Mouse (Mus musculus) layer of hippocampus, adult 11-12 months (tissue): Measurements from ENCODE around the gene Slc4a7.

ENCODE experiments used
- DNase-seq: peaks from one replicate; pipeline ENCODE4 v3.0.0; 2022; ENCODE audit warnings: low spot score

The Slc4a7 gene

DNA sequence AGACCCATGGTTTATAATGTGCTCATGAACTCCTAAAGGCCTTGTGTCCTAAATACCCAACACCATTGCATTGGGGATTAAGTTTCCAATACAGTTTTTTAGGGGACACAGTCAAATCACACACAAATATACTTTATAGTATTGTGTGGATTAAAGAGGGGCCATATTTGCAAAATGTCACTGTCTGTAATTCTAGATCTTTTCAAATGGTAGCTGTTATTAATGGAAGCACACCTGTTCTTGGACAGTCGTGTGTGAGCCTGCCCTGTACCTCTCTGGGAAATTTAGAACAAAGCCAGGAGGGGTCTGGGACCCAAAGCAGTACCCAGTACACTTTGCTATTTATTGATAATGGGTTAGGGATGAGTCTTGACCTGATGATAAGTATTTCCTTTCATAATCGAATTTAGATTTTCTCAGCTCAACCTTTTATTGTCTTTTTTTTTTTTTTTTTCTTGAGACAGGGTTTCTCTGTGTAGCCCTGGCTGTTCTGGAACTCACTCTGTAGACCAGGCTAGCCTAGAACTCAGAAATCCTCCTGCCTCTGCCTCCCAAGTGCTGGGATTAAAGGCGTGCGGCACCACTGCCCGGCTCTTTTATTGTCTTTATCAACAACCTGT lies at the start of gene Slc4a7:
Slc4a7 (plus strand) TSS at position 570 of the 620 bp plus-strand sequence.
- DNase-seq, result no peak

DNA sequence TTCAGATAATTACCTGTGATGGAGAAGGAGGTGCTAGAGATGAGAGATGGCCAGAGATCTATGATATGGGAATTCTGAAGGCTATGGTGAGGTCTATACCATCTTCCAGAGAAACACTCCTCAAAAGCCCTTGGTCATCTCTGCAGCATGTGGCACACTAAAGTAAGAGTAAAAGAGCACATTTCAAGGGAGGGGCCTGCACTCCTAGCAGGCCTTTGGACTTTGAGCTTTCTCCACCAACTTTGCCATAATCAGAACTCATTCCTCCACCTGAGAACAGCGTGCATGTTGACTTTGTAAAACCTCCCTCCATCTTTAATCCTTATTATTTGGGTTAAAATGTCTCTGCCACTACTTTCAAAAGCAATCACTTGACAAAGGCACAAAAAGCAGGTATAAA lies 31.5 kb upstream of the Slc4a7 start:
- DNase-seq, result no peak

DNA sequence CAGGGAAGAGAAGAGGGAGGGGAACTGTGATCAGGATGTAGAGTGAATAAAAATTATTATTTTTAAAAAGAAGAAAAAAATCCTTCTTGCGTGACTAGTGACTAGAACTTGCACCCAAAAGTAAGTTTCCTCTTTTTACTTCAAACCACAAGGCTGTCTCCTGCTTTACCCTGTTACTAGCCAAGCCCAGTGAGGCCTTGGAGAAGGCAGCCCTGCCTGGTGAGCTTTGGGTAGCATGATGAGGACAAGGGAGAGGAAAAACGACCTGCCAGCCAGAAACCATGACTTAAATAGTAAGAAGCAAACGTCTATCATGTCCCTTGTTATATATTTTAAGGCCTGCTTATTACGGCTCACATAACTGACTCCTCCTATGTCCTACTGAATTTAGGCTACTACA lies 20.5 kb upstream of the Slc4a7 start:
- no peak for DNase-seq

DNA sequence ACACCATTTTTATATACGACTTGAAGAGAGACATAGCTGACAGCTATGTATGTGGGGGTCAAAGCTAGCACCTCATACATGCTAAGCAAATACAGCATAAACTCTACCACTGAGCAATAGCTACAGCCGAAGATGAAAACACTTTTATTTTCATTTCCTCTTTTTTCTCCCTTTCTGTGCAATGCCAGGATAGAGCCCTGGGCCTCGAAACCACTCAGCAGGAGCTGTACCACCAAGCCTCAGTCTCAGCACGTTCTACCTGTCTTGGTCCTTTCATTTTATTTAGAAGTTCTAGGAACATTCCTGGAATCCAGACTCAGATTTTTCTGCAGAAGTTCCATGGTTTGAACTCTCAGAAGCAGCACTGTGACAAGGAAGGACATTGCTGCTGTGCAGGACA lies 17.3 kb upstream of the Slc4a7 start:
- no peak for DNase-seq

DNA sequence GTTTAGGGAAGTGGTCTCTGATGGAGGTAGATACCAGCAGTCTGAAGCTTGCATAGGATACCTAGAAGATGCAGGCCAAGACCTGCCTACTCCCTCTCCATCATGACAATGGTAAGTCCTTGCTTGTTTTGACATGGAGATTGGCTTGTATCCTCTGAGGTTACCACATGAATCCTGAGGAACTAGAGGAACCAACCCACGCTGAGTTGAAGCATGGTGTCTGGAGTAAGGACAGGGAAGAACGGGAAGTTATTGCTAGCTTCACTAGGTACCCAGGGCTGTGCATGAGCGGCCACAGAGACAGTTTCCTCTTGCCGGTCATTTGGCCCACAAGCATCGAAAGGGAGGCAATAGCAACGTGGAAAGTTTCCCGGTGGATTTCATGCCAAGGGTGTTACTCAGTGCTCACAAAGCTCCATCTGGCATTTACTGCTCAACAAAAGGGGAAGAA lies 16.0 kb upstream of the Slc4a7 start:
- no peak for DNase-seq

DNA sequence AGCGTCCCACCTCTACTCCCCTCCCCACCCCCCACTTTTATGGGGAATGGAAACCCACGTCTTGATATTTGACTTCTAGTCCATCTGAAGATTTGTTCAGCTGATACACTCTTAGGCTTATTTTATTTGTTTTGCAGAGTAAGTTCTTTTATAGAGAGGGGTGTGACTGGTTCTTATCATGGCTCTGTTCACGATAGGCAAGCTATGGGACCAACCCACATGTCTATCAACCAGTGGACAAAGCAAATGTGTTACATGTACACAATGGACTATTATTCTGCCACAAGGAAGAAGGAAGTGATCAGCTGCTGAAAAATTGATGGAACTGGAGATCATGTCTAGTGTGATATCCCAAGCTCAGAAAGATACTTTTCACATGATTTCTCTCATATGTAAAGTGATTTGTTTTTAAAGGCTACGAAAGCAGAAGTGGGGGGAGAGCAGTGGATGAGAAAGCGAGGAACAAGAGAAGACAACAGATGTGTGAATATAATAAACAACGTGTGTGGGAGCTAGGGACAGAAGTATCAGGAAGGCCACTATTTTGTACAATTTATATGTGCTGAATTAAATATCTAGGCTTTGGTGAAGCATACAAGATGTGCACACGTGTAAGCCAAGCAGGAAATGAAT lies 14.7 kb upstream of the Slc4a7 start:
- no peak for DNase-seq

DNA sequence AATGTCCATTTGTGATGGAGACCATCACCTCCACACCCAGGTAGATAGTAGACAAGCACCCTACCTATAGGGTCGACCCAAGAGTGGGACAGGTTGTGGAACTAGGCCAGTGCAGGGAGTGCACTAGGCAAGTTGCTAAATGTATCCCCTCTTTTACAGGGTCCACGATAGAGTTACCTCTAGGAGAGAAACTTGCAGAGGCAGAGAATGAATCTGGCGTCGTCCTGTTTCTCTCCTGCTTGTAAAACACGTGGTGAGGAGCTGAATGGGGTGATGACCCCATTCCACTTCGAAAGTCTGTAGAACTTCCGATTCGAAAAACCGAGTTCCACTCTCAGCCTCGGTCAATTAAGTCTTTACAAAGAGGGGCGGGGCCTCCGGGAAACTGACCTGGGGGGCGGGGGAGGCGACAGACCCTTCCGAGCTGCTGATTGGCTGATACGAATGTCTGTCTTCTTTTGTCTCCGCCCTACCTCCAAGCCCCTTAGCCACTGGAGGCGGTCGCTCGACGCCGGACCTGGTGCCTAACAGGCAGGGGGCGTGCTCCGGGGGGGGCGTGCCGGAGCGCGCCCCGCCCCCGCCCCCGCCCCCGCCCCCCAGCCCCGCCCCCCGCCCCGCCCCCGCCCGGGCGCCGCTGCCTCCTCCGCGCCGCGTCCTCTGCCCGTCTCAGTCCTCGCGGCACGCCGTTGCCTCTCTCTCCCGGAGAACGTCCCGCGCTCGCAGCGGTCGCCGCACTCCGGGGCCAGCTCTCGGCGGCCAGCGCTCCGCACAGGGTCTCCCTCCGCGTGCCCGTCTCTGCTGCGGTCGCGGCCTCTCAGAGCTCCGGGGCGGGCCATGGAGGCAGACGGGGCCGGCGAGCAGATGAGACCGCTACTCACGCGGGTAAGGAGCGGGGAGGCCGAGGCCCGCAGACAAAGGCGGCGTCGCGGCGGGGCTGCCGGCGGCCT lies 593 bp downstream of the Slc4a7 start:
- peak; percentile 92 for DNase-seq

DNA sequence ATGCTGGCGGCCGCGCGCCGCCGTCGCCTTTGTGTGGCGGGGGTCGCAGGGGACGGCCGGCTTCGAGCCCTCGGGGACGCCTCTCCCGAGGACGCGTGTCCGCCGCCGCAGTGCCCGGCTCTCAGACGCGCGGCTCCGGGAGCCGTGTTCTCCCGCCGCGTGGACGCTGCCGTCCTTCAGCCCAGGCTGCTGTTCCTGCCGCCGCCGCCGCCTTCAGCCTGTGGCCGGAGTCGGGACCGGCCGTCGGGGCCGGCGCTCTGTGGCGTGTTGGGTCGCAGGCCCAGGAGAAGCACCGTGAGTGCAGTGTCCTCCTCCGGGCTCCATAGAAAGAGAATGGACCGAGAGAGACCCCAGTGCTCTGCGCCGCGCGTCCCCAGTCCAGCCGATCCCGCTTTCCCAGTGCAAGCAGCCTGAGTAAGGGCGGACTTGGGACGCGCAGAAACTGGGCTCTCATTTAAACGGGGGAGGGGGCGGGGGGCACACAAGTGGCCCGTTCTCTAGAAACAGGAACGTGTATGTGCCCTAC lies 1.3 kb downstream of the Slc4a7 start:
- DNase-seq, result peak; percentile 42

DNA sequence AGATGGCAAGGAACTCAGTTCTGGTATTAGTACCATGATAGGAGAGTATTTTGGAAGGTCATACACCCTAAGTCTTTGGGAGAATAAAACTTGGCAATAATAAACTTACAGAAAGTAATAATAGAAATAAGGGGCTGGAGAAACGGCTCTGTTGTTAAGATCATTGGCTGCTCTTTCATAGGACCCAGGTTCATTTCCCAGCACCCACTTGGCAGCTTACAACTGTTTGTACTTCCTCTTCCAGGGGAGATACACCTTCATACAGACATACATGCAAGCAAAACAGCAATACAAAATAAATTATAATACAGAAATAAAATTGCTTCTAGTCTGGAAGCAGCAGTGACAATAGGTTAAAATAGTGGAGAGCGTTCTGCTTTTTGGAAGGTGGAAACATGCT lies 2.6 kb downstream of the Slc4a7 start:
- DNase-seq, result no peak

DNA sequence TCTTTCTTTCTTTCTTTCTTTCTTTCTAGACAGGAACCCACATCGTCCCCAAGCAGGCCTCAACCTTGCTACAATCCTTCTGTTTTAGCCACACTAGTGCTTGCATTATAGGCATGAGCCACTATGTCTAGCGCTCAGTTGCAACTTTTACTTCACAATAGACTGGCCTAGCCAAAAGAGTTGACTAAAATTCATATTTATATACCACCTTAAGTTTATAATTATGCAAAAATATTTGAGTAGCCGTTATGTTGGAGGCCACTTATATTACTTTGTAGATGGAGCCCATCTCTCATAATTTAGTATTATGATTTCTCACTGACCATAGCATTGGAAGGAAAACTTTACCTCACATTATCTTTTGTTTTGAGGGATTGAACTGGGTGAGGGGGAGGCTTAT lies 3.0 kb downstream of the Slc4a7 start:
- DNase-seq, result no peak

DNA sequence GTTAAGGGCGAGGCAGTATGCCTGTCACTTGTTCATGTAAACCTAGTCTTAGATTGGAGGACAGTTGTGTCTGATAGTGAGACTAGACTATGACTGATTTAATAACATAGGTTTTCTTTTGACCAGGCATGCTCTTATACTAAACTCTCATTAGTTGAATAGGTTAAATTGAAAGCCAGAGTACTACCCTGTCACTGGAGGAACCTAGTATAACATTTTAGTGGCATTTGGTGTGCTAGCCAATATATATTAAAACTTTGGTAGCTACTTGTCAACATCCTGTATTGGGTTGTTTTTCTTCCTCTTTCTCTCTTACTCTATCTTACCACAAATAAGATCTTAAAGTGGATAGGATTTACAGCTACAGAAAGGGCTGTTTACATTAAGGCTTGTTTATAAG lies 4.3 kb downstream of the Slc4a7 start:
- no peak for DNase-seq

DNA sequence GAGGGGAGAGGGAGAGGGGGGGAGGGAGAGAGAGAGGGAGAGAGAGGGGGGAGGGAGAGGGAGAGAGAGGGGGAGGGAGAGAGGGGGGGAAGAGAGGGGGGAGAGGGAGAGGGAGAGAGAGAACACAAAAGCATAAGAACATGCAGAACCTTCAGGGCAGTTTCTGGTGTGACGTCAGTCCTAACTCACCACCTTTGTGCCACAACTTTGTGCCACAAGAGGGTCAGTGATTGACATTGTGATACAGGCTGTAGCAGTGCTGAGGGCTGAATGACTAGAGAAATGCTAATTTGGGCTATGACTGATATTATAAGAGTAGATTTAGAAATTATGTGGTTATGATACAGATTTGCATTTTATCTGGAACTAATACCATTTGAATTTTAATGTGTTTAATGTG lies 5.0 kb downstream of the Slc4a7 start:
- no peak for DNase-seq

DNA sequence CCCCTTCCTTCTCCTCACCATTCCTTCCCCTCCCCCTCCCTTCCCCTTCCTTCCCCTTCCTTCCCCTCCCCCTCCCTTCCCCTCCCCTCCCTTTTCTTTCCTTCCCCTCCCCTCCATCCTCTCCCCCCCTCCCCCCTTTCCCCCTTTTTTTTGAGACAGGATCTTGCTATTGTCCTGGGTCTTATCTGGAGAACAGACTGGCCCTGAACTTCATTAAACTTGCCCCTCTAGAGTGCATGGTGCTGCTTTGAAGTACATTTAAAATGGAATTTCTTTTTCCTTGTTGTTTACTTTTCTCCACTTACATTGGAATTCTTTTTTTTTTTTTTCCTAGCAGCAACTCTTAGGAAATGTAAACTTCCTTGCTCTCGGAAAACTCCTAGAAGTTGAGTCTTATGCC lies 6.9 kb downstream of the Slc4a7 start:
- no peak for DNase-seq

DNA sequence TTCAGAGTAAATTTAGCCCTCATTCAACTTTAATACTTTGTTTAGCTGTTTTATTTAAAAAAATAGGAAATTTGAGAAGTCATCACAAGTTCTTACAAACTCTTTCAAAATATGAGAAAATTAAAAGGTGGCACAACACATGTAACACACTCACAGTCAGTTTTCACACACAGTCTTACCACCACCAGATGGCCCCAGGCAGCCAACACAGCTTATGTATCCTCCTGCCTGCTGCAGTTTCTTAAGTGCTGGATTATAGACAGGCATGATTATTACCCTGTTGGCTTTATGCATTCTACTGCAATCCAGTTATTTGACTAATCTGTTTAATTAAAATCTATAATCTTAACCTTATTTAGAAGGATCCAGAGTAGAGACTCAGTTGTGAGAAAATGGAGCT lies 12.1 kb downstream of the Slc4a7 start:
- peak; percentile 23 for DNase-seq

DNA sequence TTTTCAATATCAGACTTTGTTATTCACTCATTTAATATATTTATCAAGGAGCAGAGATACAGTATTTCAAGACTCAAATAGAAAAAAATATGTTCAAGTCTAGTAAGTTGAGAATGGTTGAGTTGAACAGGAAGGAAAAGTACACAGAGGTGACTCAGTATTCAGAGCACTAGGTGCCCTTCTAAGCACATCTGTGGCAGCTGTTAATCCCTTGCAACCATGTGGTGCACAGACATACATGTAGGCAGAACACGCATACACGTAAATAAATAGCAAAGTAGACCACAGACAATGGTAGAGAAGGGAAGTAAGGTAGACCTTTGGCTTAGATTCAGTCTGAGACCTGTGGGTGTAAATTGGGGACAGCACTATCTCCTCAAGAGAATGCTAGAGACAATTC lies 13.7 kb downstream of the Slc4a7 start:
- no peak for DNase-seq

DNA sequence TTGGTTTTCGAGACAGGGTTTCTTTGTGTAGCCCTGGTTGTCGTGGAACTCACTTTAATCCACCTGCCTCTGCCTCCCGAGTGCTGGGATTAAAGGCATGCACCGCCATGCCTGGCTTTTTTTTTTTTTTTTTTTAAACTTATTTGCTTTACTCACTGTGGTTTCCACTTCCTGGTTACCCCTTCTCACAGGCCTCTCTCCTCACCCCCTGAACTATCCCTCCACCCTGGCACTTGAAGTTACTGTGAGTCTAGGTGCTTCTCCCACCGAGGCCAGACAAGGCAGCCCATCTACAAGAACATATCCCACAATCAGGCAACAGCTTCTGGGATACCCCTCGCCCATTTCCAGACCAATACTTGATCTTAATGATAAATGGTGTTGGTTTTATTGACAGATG lies 14.8 kb downstream of the Slc4a7 start:
- no peak for DNase-seq

DNA sequence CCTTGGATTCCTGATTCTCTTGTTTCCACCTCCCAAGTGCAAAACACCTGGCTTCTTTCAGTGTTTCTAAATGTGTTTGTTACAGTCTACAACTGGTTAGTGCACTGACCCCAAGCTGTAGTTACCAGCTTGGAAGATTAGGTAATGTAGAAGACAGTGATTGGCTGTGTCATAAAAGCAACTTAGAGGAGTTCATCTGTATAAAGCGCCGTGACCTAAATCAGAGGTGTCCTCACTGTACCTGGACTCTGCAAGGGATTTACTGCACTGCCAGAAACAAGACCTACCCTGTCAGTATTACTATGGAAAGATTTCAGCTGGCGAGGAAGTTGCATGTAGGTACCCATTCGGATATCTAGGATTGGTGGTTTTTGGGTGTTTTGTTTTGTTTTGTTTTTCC lies 16.5 kb downstream of the Slc4a7 start:
- no peak for DNase-seq

DNA sequence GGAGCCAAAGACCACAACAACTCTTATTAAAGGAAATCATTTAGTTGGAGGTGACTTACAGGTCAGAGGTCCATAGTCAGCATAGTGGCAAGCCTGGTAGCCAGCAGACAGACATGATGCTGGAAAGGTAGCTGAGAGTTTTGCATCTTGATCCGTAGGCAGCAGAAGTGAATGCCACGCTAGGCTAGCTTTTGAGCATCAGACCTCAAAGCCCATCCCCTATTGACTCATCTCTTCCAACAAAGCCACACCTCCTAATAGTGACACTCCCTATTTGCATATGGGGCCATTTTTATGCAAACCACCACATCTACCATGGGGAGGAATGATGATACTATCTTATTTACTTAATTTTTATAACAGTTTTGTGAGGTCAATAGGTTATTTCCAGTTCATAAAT lies 79.1 kb downstream of the Slc4a7 start:
- DNase-seq, result no peak

DNA sequence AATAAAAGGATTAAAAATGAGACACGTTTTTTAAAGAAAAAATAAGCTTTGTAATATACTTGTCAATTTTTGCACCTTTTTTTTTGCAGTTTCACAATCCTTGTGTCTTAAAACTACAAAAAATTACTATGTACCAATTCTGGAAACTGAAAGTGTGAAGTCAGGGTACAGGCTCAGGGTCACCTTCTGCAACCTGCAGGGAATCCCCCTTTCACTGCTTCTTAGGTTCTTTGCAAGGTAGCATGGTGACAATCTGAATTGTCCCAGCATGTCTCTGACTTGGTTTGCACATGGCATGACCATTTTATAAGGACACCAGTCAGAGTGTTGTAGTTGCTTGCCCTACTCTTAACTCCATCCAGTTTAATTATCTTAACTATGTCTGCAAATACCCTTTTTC lies 82.1 kb downstream of the Slc4a7 start:
- no peak for DNase-seq

DNA sequence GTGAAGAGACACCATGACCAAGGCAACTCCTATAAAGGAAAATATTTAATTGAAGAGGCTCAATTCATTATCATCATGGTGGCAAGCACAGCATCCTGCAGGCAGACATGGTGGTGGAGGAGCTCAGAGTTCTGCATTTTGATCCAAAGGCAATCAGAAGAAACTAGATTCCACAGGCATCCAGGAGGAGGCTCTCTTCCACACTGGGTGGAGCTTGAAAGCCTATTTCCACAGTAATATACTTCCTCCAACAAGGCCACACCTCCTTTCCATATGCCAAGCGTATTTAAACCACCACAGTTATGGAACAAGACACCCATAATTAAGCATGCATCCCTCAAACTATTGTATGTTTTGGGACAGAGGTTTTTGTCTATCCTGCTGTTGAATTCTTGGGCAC lies 84.9 kb downstream of the Slc4a7 start:
- DNase-seq, result no peak

DNA sequence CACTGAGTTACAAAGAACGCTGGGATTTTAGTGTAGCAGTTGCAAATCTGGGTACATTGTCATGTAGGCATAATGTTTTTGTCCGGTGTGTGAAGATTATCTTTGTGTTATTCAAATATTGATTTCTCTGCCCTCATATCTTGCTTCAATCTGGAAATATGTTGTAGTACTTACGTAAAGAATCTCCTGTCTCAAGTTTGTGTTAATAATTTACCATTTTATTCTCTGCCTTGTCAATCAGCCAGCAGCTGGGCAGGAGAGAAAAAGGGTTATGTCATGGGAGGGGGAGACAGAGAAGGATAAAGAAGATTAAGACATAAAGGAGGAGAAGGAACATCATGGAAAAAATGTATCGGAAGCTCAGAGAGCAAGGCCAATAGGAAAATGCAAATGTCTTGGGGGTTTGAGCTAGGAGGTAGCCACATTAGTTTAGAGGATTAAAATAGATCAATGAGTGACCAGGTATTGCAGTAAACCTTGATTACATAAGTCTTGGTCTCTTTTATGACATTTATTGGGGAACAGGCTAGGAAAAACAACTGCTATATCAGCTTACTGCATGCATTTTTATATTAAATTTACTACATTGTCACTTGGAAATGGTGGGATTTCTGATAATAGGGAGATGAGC lies 87.9 kb downstream of the Slc4a7 start:
- DNase-seq, result no peak

DNA sequence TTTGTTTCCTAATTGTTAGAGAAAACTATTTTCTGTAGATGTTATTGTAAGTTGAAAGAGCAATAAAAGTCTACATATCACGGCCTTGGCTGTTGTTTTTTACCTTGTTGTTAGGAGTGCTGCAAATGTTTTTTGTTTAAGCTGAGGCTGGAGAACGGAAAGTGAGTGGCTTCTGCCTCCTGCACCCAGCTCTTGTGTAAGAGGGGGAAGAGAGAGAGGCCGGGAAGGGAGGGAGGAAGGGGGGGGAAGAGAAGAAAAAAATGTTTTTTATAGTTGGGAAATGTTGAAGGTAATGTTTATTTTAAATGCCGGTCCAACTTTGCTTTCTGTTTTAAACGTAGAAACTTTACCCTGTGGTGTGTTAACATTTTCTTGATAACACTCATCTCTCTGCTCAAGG lies 97.8 kb downstream of the Slc4a7 start:
- no peak for DNase-seq
